Mouse (Mus musculus) testis, adult 10 weeks (tissue): ENCODE data around the gene Xrcc2. TPM values are rescaled to one million over a fixed set of nuclear protein-coding genes. Genes with fewer than 3 reads are reported as not detected.

Source experiments
- polyA plus RNA-seq: library from polyadenylated mRNA; stranded (reverse); fragments of 350-450 nt; fragmentation: Illumina TruSeq; extraction: RNeasy Lipid Tissue Mini Kit (QIAGEN cat#74804); gene quantifications from one replicate; pipeline ENCODE4 v1.2.3, GENCODE M21; 2014; ENCODE audit warnings: low read depth, low replicate concordance

The Xrcc2 gene
- 15.8 TPM for polyA plus RNA-seq

DNA sequence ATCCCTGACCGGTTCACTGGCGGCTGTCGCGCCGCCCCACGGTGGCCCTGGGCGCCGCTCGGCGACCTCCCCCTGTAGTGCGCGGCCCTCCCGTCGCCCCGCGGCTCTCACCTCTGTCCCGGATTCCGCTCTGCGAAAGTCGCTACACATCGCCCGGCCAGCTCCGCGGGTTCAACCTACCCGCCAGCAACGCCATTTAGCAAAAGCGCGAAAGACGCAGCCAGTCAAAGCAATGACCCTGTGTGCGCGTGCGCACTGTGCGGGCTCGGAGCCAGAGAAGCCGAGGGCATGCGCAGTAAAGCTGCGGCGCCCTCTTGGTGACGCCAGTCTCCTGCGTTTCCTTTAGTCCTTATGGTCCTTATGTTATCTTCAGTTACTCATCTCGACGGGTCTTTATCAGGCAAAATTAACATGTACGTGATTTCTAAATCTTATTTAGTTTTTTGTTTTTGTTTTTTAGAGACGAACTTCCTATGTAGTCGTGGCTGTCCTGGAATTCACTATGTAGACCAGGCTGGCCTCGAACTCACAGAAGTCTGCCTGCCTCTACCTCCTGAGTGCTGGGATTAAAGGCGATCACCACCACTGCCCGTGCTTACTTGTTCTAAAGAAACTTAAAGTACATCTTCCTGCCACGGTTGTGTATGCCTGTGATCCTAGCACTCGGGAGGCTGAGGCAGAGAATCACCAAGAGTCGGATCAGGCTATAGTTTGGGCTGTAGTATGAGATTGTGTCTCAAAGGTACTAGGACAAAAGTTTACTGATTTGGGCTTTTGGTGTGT lies at the start of gene Xrcc2:
Gene Xrcc2, minus strand, starts transcription at position 259 of the 783 bp plus-strand sequence.

Other genes with a start within 250 kb of the Xrcc2 start
- 20.4 TPM for gene Kmt2c, start 207.0 kb downstream of the Xrcc2 start, polyA plus RNA-seq
- 37.2 TPM for gene Cct8l1, start 189.8 kb downstream of the Xrcc2 start, polyA plus RNA-seq
- 3.2 TPM for gene Actr3b, start 54.2 kb upstream of the Xrcc2 start, polyA plus RNA-seq
- gene Gm21663, start 236.6 kb upstream of the Xrcc2 start, polyA plus RNA-seq, result 10.6 TPM
- gene Gm21671, start 248.6 kb upstream of the Xrcc2 start, polyA plus RNA-seq, result 1.8 TPM